Mouse (Mus musculus) C2C12 (cell line): ENCODE results near the gene Akap13.

Experiments
- CTCF ChIP-seq: IDR thresholded peaks from one replicate; pipeline ENCODE4 v1.5.1; 2011; ENCODE audit not compliant: control insufficient read depth, insufficient read depth, insufficient read length
- MYOG ChIP-seq: IDR thresholded peaks from one replicate; pipeline ENCODE4 v1.6.1; 2011; ENCODE audit not compliant: control insufficient read depth, insufficient read length; ENCODE audit errors: extremely low read depth

GRCm38 (mm10) chr7:75555940-75556339, 100.6 kb downstream of the Akap13 start:
- no peak for TF ChIP-seq CTCF
- no peak for TF ChIP-seq MYOG
